Mouse (Mus musculus) c-Kit-positive CD71-positive TER-119-positive erythroid progenitor cells, embryonic 14.5 days (primary cell): ENCODE results near the gene Gpr25.

Experiments used
- DNase-seq: peaks from one replicate; pipeline ENCODE4 v3.0.0-alpha.2; 2013; ENCODE audit warnings: low spot score

Gpr25 gene

DNA sequence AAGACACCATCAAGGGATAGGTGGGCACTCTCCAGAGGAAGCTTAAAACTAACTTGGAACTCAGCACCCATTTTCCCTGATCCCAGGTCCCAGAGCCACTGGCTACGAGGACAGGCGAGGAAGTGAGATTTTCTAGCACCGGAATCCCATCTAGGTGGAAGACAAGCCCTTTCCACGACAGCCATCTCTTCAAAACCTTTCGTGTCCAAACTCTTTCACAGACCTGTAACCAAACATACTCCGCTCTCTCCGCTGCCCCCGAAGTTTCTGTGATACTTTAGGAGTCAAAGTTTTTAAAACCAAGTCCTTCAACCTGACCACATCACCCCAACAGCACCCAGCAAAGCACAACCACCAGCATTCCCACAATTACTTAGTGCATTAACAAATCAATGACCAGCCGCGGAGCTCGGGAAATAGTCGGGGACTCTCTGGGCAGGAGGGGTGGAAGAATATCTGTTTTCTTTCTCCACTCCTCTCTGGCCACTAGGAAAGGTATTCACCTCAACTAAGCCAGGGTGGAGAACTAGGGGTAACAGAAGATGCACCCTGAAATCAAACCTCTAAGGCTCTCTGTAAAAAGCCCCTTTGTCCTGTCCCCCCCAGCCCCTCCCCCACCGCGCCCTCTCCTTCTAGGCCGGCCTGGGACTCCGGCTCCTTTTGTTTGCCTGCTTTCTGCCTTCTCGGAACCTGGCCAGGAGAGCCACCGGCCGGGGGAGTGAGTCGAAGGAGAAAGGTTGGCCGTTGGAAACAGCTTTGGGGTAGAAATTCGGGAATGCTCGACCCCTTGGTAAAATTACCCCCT lies 27.5 kb downstream of the Gpr25 start:
- no peak for DNase-seq

- no peak for DNase-seq
Measured at GRCm38 (mm10) chr1:136232285-136232926, 28.3 kb downstream of the Gpr25 start.

DNA sequence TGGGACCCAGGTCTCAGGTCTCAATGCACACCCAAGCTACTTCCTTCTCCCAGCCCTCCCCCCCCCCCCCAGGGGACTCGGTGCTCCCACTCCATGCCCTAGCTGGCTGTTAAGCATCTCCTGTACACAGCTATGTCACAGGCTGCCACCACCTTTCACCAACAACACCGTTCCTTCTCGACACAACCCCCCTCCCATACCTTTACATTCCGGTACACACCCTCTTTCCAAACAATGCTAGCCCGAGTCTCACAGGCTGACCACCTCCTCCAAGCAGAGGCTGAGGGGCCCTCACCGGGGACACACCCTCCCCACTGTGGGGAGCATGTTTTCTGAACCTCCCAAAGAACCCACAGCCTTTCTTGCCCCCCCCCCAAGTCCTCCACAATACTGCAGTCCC lies 29.1 kb downstream of the Gpr25 start:
- no peak for DNase-seq

- no peak for DNase-seq
Measured at GRCm38 (mm10) chr1:136230201-136230600, 30.5 kb downstream of the Gpr25 start.

DNA sequence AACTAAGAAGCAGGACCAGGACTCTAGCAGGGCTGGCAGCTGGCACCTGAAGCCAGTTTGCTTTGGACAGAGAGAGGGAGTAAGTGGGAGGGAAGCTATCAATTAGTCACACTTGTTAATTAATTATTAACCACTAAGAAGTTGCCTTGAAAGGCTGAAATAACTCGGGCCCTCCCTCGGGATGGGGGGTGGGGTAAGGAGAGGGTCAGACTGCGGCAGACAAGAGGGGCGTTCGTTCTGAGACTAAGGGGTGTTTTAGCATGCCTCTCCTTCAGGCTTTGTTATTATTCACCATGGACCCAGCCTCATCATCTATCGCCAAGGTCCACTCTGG lies 31.7 kb downstream of the Gpr25 start:
- no peak for DNase-seq

DNA sequence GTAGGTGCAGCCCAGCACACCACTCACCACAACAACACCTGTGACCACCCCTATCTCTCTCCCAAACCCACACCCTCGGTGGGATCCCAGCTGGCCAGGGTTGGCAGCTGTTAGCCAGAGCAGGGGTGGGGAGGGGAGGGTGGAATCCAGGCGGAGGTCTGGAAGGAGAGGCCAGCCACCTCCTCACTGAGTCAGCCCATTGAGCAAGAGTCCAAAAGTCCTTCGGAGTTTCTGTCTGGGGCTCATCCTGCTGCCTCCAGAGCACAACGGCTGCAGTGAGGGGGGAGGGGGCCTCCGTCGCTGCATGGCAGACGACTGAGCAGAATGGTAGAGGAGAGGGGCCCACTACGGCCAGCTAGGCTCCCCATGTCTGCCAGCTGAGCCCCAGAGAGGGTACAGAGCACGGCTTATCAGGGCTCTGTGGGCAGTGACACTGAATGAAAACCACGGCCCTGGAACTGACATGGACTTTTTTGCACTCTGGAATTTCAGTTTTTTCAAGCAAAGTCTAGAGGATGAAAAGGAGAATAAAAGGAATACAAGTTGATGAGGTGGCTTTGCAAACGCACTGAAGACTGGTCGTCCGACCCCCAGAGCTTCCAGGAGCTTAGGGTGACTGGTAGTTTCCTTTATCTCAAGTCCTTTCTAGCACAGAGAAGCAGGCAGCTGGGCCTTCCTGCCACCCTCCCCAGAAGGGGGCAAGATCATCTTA lies 32.2 kb downstream of the Gpr25 start:
- no peak for DNase-seq

GRCm38 (mm10) chr1:136227870-136228269 lies 32.8 kb downstream of the Gpr25 start:
- no peak for DNase-seq

DNA sequence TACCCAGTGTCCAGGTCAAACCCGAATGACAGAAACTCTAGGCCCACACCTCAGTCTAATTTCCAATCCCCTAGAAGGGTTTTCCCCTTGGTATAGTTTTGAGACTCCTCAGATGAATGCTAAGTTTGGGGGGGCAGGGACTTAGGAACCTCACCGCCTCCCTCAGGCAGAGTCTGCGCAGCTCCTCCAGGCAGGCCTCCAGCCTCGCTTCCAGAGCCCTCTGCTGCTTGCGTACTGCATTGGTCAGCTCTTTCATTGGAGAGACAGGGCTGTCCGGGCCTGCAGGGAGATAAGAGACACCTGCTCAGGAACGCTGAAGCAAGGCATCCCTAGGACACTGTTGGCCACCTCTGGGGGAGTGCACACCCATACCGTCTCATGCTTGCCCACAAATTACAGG lies 34.0 kb downstream of the Gpr25 start:
- DNase-seq = no peak

DNA sequence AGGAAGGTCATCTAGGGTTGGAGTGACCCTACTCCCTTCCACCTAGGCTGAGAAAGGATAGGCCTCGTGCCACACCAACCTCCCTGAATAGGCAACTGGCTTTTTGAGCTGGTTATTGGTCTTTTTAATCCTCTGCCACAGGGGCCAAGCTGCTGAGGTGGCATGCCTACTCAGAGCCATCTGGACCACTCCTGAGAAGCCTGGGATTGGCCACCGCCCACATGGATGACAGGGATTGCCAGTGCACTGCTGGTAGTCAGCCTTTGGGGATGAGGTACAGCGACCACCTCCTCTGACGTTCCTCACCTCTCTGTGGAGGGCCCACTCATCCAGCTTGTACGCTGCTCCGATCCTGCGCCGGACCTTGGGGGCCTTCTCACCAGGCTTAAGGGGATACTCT lies 34.8 kb downstream of the Gpr25 start:
- no peak for DNase-seq

DNA sequence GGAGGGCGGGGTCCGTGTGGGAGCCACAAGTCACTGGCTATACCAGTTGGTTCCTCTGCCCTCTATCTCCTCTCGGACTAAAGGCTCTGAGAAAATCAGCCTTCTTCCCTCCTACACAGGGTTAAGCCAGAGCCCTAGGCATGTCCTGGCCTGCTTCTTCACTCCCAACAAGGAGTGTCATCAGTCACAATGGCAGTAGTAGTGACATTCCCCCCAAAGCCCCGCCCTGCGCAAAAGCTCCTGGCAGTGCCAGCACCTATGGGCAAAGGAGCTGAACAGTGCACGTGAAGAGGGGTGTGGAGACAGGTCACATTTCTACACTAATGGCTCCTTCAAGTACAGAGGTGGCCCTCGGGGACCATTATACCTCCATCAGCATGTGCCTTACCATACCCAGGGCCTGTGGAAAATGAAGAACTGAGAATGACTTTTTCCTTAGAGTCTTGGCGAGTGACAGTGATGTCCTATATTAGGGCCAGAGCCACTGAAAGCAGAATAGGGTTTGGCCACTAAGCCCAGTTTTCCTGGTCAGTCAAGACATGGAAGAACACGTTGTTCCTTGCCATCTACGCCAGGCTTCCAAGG lies 36.8 kb downstream of the Gpr25 start:
- no peak for DNase-seq

GRCm38 (mm10) chr1:136222386-136222785 lies 38.3 kb downstream of the Gpr25 start:
- DNase-seq = no peak

DNA sequence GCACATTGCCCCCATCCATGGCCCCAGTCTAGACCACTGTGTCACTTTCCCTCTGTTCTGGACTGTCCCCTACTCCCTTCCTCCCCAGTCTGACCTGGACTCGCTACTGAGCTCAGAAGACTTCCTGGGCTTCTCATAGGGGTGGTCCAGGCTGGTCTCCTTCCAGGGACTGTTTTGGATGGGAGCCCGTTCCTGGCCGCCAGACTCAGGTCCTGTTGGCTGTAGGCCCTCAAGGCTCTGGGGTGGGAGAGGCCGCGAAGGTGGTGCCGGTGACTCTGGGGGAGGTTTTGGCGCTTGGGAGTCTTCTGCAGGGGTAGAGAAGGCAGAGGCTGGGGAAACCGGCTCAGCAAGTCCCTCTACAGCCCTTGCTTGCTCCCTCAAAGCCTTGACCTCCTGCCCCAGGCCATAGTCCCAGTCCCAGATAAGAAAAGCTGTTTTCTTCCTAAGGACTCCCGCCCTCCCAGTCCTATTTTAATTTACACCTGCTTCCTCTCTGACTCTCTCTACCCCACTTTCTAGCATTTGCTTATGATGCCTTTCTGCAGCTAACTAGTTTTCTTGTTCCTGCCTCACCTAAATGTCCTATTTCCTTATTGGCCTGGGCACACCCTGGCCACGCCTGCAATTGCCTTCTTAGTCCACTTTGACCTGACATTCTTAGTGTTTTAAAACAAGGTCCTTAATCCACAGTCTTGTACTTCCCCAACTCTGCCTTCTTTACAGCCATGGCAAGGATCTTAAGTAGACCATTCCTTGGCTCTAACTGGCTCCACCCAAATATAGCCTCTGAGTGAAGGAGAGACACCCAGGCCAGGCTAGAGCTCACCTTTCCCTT lies 40.4 kb downstream of the Gpr25 start:
- no peak for DNase-seq

DNA sequence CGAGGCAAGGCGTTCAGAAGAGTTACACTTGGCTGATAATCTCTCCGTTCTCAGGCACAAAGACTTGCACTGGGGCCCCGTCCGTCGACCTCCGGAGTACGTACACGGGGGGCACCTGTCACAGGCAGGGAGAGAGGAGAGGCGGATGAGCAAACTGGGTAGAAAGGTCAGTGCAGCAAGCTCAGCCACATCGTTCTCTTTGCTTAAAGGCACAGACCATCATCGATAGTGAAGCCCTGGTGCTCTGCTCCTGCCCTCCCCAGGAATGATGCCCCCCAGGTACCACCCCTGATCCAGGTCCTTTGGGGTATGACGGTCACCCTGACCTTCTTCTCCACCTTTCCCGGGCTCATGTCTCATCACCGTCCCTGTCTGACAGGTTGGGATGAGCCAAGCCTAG lies 46.4 kb downstream of the Gpr25 start:
- DNase-seq = no peak

- DNase-seq = peak; percentile 22
Measured at GRCm38 (mm10) chr1:136212803-136213202, 47.9 kb downstream of the Gpr25 start, which contains the start of gene Mroh3. Gene Mroh3, minus strand, starts transcription at chr1:136212828.
